Mouse (Mus musculus): ENCODE data around the gene Col15a1. TPM values are rescaled to one million over a fixed set of nuclear protein-coding genes. Genes with fewer than 3 reads are reported as not detected.

The Col15a1 gene
- polyA plus RNA-seq, 1 experiment from 2014 or later, result 0.62 TPM

DNA sequence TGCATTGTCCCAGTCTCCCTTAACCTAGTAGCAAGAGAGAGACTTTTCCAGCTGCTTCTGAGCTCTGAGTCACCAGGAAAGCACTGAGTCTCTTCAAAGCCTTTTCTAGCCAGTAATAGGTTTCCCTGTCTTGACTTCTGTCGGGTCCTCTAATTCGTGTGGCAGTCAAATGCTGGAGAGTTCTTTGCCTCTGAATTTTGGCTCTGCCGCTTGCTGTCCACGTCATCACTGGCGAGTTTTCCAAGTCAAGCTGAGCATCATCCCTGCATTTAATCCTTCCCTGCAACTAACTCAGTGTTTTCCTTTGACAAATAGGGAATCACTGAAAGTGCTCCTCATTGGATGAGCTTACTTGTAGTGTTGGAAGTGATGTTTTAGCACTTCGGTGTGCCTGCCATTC lies 108.5 kb downstream of the Col15a1 start:
- H3K79me2 ChIP-seq (ENCODE audit: inconsistent target), result no peaks in the 10 kb centered on the region
- H3K4me3 ChIP-seq (ENCODE audit: inconsistent target), result no peak overlapping the region
- no peaks in the 10 kb centered on the region for H3K36me3 ChIP-seq (ENCODE audit: inconsistent target)
- H3K27ac ChIP-seq, result peak overlapping the region; percentile 62; the same call in 1 of the 2 replicates
- 86% methylated on average over 6 of the region's 6 CpGs for WGBS (ENCODE audit: missing documents)

DNA sequence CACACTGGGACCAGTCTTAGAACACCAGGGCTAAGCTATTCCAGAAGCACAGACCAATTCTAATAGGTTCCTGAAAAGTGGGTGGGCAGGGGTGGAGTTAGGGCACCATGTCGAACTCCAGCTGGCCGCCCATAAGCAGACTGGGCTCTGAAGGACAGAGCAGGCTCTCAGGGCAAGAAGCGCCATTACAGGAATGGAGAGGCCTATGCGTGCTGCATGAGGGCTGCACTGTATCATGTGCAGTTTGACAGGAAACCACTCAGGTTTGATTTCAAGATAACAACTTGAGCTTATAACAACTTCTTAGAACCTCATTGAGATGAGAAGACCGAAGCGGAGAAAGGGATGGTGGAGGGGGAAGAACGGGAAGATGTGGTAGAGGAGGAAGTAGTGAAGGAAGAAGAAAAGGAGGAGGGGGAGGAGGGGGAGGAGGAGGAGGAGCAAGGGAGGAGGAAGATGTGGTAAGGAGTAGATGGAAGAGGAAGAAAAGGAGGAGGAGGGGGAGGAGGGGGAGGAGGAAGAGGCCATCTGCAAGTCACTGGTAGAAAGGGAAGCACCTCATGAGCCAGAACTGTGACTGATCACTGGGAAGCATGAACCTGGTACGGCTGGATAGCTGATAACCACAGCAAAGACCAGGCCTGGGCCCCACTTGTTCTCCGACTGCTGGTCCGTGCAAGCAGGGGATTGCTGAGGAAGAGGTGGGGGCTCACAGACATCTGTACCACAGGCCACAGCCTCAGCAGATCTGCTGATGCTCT lies 111.8 kb downstream of the Col15a1 start:
- Histone ChIP-seq H3K79me2 (ENCODE audit: inconsistent target) (no peaks in the 10 kb centered on the region), H3K4me3 (ENCODE audit: inconsistent target) (no peak overlapping the region), H3K36me3 (ENCODE audit: inconsistent target) (no peaks in the 10 kb centered on the region), H3K27ac (peak overlapping the region; percentile 57)
- 10% methylated on average over 7 of the region's 10 CpGs for WGBS (ENCODE audit: missing documents)

DNA sequence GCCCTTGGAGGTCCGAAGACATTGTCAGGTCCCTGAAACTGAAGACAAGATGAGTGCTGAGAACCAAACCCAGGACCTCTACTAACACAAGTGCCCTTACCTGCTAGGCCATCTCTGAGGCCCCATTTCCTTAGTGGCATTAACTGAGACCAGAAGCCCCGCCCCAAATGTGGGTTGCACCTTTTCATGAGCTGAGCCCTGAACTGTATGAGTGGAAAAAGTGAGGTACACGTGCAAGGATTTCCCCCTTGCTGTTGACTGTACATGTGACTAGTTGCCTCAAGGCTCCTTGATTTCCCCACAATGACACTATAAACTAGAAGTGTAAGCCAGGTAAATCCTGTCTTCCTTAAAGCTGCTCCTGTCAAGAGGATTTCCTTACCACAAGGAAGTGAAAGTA lies 114.4 kb downstream of the Col15a1 start:
- Histone ChIP-seq H3K79me2 (ENCODE audit: inconsistent target) (no peaks in the 10 kb centered on the region), H3K4me3 (ENCODE audit: inconsistent target) (no peak overlapping the region), H3K27ac (no peak overlapping the region), H3K36me3 (ENCODE audit: inconsistent target) (no peaks in the 10 kb centered on the region)
- WGBS (ENCODE audit: missing documents), result 94% methylated on average over 2 of the region's 3 CpGs

DNA sequence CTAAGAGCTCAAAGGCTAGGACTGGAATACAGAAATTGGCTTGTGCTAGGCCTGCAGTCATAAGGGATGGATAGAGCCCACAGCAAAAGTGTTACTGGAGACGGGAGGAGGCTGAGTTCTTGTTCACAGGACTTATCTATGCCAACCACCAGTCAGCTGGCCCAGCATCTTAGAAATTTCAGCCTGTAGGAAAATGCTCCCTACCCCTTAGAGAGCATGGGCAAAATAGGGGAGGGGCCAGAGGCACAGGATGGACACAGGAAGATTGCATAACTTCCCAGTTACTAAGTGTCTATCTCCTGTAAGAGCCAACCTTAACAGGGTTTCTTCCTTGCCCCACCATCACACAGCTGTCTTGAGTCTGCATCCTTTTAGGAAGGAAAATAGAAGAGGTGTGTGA lies 116.2 kb downstream of the Col15a1 start:
- Histone ChIP-seq H3K36me3 (ENCODE audit: inconsistent target) (no peaks in the 10 kb centered on the region), H3K4me3 (ENCODE audit: inconsistent target) (no peak overlapping the region), H3K79me2 (ENCODE audit: inconsistent target) (no peaks in the 10 kb centered on the region), H3K27ac (no peak overlapping the region)
- 63% methylated on average over 1 of the region's 1 CpGs for WGBS (ENCODE audit: missing documents)

DNA sequence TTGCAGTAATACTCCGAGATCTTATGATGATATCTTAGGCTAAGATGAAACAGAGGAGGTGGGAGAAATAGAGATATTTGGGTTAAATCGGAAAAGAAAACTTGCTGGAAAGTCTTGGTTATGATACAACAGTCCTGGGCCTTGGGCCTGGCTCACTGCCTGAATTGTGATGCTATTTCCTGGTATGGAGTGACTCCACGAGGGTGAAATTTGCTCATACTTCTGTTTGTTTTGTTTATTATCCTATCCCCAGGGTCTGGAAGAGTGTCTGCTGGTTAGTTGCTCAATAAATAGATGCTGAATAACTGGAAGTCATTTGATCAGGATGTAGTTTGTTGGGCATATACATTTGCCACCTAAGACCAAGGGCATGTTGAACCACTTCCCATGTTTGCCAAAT lies 119.8 kb downstream of the Col15a1 start:
- H3K79me2 ChIP-seq (ENCODE audit: inconsistent target), result no peaks in the 10 kb centered on the region
- no peaks in the 10 kb centered on the region for H3K36me3 ChIP-seq (ENCODE audit: inconsistent target)
- no peak overlapping the region for H3K4me3 ChIP-seq (ENCODE audit: inconsistent target)
- H3K27ac ChIP-seq, result no peak overlapping the region
- 77% methylated on average over 3 of the region's 3 CpGs for WGBS (ENCODE audit: missing documents)

DNA sequence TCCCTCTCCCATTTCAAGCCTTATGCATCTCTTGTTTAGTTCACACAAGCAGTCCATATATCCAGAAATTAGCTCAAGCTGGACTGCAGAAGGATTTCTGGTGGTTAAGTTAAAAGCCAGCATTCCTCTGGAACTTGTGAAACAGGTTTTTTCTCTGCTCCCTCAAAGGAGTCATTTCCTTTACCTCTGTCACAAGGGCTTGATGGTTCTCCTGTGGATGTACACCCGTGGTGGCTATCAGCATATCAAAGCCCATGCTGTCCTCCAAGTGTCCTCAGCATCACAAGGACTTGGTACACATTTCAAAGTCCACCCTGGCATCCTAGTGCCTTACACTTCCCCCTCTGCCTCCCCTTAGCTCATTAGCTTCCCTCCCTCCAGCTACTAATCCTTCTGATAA lies 121.3 kb downstream of the Col15a1 start:
- Histone ChIP-seq H3K27ac (no peak overlapping the region), H3K36me3 (ENCODE audit: inconsistent target) (no peaks in the 10 kb centered on the region), H3K79me2 (ENCODE audit: inconsistent target) (no peaks in the 10 kb centered on the region), H3K4me3 (ENCODE audit: inconsistent target) (no peak overlapping the region)
- 42% methylated on average over 1 of the region's 1 CpGs for WGBS (ENCODE audit: missing documents)

DNA sequence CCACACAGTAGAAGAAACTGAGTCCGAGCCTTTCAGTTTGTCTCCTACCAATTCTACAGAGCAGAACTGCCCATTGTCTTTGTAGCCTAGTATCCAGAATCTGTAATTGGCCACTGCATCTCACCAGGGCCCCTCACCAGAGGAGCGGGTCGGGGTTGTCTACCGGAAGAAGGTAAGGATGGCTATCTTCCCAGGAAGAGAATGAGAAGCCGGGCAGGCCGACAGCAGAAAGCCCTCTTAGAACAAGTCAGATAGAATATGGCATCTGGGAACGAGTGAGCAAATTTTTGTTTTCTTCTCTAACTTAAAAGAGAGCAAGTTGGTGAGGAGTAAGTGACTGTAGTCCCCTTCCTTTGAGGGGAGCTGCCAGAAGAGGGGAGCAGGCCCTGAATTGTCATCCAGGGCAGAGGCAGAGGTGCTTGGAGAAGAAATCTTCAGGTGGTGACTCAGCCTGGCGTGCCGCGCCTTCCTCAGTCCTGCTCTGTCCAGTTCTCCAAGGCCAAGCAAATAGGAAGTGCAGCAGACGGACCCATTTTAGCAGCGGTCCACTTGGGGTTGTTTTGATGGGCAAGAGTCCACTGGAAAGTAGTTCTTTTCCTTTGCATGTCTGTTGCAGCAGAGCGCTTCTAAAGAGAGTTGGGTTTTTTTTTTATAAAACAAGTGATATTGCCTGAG lies 122.6 kb downstream of the Col15a1 start:
- Histone ChIP-seq H3K4me3 (ENCODE audit: inconsistent target) (no peak overlapping the region), H3K36me3 (ENCODE audit: inconsistent target) (no peaks in the 10 kb centered on the region), H3K27ac (no peak overlapping the region), H3K79me2 (ENCODE audit: inconsistent target) (no peaks in the 10 kb centered on the region)
- 95% methylated on average over 13 of the region's 13 CpGs for WGBS (ENCODE audit: missing documents)

DNA sequence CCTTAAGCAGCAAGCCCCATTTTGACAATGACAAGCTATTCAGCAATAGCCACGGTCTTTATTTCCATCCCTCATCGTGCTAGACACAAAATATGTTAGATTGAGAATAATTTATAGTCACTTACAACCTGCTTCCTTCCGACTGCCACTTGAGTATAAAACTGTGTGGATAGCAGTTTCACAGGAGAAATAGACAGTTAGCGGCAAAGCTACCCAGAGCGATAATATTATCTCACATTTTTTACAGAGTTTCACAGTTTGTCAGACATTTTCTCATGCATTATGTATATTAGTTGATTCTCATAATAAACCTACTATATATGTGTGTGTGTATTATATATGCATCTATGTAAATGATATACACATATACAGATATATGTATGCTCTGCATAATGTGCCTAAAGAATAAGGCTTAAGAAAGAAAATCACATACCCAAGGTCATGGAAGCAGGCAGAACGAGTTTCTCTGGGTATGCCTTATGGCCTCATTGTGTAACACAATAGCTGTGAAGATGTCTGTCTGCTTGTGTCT lies 124.9 kb downstream of the Col15a1 start:
- WGBS (ENCODE audit: missing documents), result 93% methylated on average over 6 of the region's 6 CpGs
- Histone ChIP-seq H3K4me3 (ENCODE audit: inconsistent target) (no peak overlapping the region), H3K36me3 (ENCODE audit: inconsistent target) (no peaks in the 10 kb centered on the region), H3K79me2 (ENCODE audit: inconsistent target) (no peaks in the 10 kb centered on the region), H3K27ac (no peak overlapping the region)

DNA sequence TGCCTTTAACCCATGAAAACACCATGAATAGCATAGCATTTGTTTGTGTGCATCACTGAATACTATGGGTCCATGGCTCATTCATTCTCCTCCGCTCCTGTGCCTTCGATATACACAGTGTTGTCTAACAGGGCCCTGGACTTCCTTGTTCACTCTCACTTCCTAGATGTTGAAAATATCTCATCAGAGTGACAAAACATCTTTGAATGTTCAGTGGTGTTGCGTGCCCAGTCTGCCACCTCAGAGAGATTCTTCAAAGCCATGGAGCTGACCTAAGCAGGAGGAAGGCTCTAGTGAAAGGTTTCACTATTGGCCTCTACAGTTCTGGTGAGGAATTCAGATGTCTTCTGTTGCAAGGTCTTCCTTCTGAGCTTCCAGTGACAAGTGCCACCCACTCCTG lies 125.6 kb downstream of the Col15a1 start:
- H3K79me2 ChIP-seq (ENCODE audit: inconsistent target), result no peaks in the 10 kb centered on the region
- H3K27ac ChIP-seq, result no peak overlapping the region
- H3K36me3 ChIP-seq (ENCODE audit: inconsistent target), result no peaks in the 10 kb centered on the region
- no peak overlapping the region for H3K4me3 ChIP-seq (ENCODE audit: inconsistent target)
- WGBS (ENCODE audit: missing documents), result 25% methylated on average over 3 of the region's 3 CpGs

DNA sequence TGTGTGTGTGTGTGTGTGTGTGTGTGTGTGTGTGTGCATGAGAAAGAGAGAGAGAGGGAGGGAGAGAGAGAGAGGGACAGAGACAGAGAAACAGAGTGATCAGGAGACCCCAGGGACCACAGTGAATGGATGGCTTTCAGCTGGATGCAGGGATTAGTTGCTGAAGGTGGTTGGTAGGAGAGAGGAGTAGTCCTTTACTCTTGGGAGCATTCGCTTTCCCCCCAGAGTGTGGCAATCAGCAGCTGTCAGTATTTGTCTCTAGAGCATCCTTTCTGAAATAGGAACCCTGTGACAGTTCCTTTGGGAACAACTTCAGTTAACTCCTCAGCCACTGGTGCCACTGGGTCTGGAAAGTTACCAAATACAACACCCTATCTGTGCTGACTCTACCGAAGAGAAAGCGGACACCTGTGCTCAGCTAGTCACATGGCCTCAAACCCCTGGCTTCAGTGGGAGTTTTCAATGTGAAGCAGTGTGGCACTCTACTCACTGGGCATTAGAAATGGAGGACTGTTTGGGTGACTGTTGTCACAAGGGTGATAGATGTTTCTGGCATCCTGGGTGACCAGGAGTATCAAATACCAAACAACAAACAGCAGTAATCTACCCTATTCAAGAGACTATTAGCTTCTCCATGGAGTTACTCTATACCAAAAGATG lies 129.1 kb downstream of the Col15a1 start:
- Histone ChIP-seq H3K4me3 (ENCODE audit: inconsistent target) (no peak overlapping the region), H3K36me3 (ENCODE audit: inconsistent target) (no peaks in the 10 kb centered on the region), H3K79me2 (ENCODE audit: inconsistent target) (no peaks in the 10 kb centered on the region), H3K27ac (no peak overlapping the region)
- 89% methylated on average over 3 of the region's 3 CpGs for WGBS (ENCODE audit: missing documents)

DNA sequence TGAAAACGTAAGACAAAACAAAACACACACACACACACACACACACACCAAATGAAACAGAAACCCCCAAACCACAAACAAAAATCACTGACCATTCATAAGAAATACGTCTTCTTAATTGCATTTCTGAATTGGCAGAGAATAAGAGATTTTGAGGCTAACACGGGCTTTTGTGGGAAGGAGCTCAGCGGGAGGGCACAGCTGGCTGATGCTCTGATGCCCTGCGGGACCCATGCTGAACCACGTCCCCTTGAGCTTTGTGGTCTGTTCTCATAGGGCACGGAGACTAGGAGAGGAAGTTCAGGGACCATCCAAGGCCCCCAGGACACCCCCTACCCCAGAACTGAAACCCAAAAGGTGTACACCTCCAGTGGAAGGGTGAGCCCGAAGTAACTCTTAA lies 134.7 kb downstream of the Col15a1 start:
- Histone ChIP-seq H3K36me3 (ENCODE audit: inconsistent target) (no peaks in the 10 kb centered on the region), H3K27ac (no peak overlapping the region), H3K4me3 (ENCODE audit: inconsistent target) (no peak overlapping the region), H3K79me2 (ENCODE audit: inconsistent target) (no peaks in the 10 kb centered on the region)
- WGBS (ENCODE audit: missing documents), result 67% methylated on average over 8 of the region's 8 CpGs

DNA sequence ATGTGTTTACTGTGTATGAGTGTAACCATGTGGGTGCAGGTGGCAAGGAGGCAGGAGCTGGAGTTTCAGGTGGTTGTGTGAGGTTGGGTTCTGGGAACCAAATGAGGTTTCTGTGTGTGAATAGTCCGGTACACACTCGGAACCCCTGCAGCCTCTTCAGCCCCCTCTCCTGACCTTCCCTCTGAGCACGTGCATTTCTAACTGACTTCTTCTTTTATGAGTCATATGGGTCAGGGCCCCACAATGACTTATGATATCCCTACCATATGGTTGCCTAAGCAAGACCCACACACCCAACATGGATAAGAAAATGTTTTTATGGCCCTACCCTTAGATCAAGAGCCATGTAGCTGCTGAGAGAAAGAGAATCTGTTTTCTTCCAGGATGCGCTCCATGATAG lies 139.1 kb downstream of the Col15a1 start:
- no peaks in the 10 kb centered on the region for H3K36me3 ChIP-seq (ENCODE audit: inconsistent target)
- peak overlapping the region; percentile 17; the same call in 1 of the 2 replicates for H3K27ac ChIP-seq
- 32% methylated on average over 4 of the region's 4 CpGs for WGBS (ENCODE audit: missing documents)
- H3K79me2 ChIP-seq (ENCODE audit: inconsistent target), result no peaks in the 10 kb centered on the region
- H3K4me3 ChIP-seq (ENCODE audit: inconsistent target), result no peak overlapping the region

DNA sequence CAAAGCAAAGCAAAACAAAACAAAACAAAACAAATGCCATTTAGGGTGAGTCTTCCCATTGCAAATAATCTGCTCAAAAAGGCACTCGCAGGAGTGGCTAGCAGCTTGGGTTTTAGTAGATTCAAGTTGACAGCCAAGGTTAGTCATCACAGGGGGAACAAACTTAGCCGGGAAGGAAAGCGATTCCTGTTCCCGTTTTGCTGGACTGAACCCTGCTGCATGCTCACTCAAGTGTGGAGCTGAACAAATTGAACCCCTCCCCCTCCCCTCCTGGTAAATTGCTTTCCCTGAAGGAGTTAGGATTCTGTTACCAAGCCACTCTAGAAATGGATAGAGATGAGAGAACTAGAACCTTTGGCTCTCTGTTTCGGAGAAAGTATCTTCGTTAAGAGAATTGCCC lies 141.8 kb downstream of the Col15a1 start:
- 39% methylated on average over 6 of the region's 6 CpGs for WGBS (ENCODE audit: missing documents)
- H3K79me2 ChIP-seq (ENCODE audit: inconsistent target), result peaks cover 11% of the 10 kb centered on the region
- peak overlapping the region; percentile 43 for H3K27ac ChIP-seq
- no peaks in the 10 kb centered on the region for H3K36me3 ChIP-seq (ENCODE audit: inconsistent target)
- H3K4me3 ChIP-seq (ENCODE audit: inconsistent target), result no peak overlapping the region

DNA sequence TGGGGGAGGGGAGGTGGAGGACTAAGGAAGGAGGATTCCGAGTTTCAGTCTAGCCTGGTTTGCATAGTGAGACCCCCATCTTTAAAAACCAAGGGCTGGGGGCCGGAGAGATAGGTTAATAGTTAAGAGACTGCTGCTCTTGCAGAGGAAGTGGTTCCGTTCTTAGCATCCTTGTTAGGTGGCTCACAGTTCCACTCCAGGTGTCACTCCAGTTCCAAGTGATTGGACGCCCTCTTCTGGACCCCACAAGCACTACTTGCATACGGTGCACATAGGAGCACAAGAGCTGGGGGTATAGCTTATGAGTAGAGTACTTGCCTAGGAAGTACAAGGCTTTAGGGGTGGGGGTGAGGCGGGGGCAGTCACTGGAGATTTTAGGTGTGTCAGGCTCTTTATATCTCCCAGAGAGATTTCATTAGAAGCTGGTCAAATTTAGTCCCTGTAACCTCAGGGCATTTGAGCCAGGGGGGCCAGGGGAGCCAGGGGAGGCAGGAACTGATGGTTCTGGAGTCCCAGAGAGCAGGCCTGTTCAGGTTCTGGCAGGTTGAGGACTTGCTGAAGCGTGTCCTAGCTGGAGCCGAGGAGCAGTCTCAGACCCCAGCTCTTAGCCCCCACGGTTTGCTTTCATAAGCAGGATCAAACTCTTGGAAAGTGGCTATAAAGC lies 143.6 kb downstream of the Col15a1 start:
- peak overlapping the region; percentile 87; the same call in 1 of the 2 replicates for H3K4me3 ChIP-seq (ENCODE audit: inconsistent target)
- H3K36me3 ChIP-seq (ENCODE audit: inconsistent target), result no peaks in the 10 kb centered on the region
- H3K27ac ChIP-seq, result peak overlapping the region; percentile 79
- peaks cover 28% of the 10 kb centered on the region for H3K79me2 ChIP-seq (ENCODE audit: inconsistent target)
- whole genome bisulfite sequencing (ENCODE audit: missing documents), result 39% methylated on average over 9 of the region's 9 CpGs
